Mouse (Mus musculus) ovary, adult 18-20 months (tissue): Measurements from ENCODE around the gene E130309D02Rik.

Source experiments
- DNase-seq: peaks from one replicate; pipeline ENCODE4 v3.0.0; 2022; ENCODE audit warnings: low spot score, mixed read lengths

The E130309D02Rik gene

GRCm38 (mm10) chr5:143309916-143310315 lies 5.2 kb downstream of the E130309D02Rik start:
- no peak for DNase-seq

DNA sequence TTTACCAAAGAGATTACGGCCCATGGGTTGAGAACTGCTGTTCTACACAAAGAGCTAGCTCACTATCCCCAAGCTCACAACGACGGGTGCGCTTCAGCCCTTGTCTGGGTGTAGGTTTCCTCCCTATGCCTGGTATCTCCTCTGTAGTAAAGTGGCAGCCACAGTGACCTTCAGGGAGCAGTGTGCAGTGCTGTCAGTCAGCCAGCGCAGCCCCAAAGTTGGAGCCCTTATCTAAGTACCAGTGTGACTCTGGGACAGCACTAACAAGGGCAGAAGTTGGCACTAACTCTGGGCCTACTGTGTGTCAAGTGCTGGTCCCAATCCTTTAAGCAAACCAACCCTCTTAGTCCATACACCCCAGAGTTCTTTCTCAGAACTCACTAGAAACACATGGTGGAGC lies 6.3 kb downstream of the E130309D02Rik start:
- no peak for DNase-seq

DNA sequence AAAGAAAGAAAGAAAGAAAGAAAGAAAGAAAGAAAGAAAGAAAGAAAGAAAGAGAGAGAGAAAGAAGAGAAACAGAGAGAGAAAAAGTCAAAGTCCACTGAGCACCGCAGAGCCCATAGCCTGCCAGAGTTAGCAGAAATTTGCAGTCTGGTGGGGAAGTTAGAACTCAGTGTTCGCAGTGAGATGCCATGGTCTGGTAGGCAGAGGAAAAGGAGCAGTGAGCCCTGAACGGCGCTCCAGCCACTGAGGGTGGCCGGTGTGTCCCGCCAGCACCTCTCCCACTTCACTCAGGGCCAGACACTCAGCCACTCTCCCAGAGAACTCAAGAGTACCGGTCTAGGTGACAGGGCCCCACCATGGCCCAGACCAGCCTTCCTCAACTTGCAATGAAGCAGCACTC lies 10.9 kb downstream of the E130309D02Rik start:
- no peak for DNase-seq

DNA sequence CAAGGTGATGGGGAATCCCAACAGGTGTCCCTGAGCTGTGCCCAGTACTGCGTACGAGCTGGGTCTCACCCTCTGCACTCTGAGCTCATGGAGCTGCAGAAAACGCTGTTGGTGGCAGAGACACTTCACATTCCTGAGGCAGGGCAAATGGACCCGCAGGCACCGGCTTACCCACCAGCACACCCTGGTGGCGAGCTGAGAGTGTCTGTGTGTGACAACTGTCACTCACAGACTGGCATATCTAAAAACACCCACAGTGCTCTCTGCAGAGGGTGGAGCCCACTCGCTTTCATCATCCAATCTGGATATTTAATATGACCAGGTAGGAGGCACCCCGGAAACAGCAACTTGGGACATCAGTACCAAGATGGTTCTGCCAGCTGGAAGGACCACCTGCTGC lies 13.9 kb downstream of the E130309D02Rik start:
- DNase-seq: no peak

DNA sequence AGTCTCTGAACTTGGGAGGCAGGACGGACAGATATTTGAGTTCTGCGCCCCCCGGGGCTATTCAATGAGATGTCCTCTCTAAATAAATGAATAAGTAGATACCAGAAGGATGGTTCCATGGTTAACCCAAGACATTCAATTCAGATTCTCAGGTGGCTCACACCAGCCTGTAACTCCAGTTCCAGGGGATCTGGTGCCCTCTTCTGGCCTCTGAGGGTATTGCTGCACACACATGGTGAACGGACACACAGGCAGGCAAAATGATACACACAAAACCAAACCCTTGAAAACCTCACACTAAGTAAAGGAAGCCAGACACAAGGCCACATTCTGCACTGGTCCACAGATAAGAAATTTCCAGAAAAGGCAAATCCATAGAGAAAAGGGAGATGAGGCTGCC lies 15.5 kb downstream of the E130309D02Rik start:
- DNase-seq: no peak

DNA sequence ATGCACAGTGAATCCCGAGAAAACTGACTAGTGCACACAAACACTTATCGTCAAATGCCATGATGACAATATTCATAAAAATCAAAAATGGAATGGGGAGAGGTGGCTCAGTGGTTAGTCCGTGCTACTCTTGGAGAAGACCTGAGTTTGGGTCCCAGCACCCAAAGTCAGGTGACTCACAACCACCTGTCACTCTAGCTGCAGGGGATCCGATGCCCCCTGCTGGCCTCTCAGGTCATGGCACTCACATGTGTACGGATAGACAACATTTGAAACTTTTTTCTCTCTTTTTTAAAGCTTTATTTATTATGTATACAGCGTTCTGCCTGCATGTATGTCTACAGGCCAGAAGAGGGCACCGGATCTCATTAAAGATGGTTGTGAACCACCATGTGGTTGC lies 16.8 kb downstream of the E130309D02Rik start:
- DNase-seq: no peak

DNA sequence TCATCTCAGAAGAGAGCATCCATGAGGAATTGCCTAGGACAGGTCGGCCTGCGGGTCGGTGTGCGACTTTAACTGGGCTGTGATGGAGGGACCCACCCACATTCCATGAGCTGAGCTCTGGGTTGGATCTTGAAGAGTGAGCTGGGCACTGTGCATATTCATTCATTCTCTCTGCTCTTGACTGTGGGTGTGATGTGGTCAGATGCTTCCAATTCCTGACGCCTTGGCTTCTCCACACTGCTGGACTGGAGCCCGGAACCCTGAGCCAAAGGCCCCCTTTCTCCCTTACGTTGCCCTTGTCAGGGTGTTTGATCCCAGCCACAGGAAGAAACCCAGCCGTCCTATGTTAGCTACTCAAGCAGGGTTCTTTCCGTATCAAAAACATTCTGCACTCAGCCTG lies 17.2 kb downstream of the E130309D02Rik start:
- no peak for DNase-seq

DNA sequence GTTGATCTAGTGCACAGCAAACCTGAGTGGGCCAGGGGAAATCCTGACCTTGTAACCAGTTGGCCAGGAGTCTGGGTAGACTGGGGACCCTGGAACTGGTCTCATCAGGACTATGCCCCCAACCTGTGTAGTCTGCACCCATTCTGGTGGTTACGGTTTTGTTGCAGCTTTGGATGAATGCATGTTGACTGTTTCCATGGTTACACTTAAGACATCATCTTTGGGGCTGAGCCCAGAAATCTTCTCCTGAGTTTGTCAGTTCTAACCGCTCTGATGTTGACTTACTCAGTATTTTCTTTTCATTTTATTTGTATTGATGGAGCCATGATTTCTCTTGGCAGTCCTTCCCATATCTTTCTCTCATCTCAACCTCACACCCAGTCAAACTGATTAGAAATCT lies 19.8 kb downstream of the E130309D02Rik start:
- DNase-seq: no peak

DNA sequence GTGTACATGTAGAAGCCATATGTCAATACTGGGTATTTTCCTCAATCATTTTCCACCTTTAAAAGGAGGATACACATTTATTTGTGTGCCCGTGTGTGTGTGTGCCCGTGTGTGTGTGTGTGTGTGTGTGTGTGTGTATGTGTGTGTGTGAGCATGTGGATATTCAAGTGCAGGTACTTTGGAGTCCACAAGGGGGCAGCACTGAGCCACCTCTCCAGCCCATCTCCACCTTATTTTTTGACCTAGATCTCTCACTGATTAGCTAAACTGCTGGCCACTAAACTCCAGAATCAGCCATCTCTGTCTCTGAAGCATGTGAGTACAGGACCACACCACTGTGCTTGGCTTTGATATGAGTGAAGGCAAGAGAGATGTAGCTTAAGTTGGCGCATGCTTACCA lies 20.3 kb downstream of the E130309D02Rik start:
- no peak for DNase-seq

- no peak for DNase-seq
Measured at GRCm38 (mm10) chr5:143293404-143293803, 21.8 kb downstream of the E130309D02Rik start, which contains the start of gene Zfp853. Gene Zfp853, minus strand, starts transcription at chr5:143293623.

DNA sequence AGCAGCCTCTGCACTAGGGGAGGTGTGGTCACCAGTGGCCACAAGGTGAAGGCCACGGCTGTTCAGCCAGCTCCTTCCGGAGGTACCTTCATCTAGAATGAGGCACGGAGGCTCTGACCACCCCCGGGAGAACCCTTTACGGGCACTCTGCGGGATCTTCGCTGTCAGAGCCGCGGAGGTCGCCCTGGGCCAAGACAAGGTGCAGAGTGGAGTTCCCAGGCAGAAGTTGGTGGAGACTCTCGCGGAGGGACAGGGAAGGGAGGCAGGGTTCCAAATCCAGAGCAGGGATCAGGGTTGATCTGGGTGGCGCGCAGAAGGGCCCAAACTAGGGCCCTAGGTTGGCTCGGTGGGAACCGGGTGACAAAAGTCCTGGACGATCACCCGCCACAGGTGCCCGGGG lies 22.3 kb downstream of the E130309D02Rik start:
- no peak for DNase-seq

- no peak for DNase-seq
Measured at GRCm38 (mm10) chr5:143289299-143289698, 25.9 kb downstream of the E130309D02Rik start.

DNA sequence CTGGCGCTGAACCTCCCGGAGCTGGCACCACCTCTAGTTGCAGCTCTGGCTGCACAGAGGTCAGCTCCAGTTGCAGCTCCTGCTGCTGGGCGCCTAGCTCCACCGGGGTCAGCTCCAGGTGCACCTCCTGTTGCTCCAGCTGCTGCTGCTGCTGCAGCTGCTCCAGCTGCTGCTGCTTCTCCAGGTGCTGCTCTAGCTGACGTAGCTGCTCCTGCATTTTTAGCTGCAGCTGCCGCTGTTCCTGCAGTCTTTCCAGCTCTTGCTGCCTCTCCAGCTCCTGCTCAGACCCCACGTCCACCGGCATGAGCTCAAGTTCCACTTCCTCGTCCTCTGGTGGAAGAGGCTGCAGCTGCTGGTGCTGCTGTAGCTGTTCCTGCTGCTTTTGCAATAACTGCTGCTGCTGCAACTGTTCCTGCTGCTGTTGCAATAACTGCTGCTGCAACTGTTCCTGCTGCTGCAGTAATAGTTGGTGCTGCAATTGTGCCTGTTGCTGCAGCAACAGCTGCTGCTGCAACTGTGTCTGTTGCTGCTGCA lies 26.7 kb downstream of the E130309D02Rik start:
- no peak for DNase-seq

DNA sequence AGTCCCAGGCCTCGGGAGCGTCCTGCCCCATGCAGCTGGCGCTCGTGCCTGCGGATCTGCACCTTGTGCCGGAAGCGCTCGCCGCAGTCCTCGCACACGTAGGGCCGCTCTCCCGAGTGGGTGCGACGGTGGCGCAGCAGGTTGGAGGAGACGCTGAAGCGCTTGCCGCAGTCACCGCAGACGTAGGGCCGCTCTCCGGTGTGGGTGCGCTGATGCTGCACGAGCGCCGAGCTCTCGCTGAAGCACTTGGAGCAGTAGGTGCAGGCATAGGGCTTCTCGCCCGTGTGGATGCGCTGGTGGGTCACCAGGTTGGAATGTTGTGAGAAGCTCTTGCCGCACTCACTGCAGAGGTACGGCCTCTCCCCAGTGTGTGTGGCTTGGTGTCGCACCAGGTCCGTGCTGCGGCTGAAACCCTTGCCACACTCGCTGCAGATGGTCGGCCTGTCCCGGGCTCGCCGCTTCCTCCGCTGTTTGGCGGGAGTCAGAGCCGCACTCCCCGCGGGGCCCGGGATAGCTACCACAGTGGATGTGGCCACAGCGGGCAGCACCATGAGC lies 27.3 kb downstream of the E130309D02Rik start:
- DNase-seq: no peak

GRCm38 (mm10) chr5:143284762-143285161 lies 30.4 kb downstream of the E130309D02Rik start:
- DNase-seq: no peak

DNA sequence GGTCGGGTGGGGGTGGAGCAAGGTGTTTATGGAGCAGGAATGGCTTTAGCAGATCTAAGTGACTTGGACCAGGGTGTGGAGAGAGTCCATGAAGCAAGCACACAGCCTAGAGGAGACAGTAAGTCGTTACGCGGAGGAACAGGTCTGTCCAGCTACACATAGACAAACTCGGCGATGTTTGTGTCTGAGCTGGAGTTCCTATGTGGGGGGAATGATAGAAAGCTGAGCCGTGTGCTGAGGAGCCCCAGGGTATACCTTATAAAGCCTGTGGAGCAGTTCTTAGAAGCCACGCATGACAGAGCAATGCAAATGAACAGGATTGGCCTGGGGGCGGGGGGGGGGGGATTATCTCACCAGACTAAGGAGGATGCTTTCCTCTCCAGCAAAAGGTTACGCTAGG lies 35.9 kb downstream of the E130309D02Rik start:
- no peak for DNase-seq

GRCm38 (mm10) chr5:143275761-143276160 lies 39.4 kb downstream of the E130309D02Rik start:
- DNase-seq: no peak

DNA sequence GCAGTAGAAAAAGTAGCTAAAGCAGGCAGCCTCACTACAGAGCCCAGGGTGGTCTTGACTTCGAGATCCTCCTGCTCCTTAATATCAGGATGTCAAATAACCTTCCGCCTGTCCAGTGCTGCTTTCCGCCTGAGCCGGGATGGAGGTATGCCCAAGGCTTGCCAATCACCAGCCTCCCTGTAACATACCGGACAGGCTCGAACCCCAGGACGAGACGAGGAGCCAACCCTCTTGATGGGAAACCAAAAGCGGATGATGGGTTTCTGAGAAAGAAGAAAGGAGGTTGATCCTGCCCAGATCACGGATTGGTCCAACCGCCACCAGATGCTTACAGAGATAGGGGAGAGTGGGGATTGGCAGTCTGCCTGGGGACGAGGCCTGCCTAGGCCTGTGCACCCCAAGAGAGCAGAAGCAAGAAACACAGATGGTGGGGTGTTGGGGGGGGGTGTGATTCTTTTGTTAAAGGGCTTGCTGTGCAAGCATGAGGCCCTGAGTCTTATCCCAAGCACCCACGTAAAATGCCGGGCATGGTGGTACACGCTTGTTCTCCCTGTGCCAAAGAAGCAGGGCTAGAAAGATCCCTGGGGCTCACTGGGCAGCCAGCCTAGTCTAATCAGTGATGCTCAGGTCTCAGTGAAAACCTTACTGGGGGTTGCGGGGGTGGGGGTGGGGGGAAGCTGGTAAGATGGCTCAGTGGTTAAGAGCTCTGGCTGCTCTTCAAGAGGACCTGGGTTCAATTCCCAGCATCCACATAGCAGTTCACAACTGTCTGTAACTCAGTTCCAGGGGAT lies 42.4 kb downstream of the E130309D02Rik start:
- DNase-seq: no peak

- no peak for DNase-seq
Measured at GRCm38 (mm10) chr5:143272108-143272507, 43.1 kb downstream of the E130309D02Rik start.

GRCm38 (mm10) chr5:143271642-143272041 lies 43.5 kb downstream of the E130309D02Rik start:
- DNase-seq: no peak

DNA sequence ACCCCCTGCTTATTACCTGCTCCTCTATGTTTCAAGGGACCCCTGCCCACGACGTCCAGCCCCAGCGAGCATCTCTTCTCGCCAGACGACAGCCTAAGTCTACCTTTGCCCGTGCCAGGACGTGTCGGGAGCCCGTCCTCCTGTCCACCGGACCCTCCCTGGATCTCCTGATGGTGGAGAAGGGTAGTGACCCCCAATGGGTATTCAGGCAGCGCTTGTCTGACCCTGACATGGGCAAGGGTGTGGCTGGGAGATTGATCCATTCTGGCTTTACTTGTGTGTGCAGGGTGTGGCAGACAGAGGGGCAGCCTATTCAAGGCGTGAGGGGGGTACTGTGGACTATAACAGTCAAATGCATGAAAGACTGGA lies 45.0 kb downstream of the E130309D02Rik start:
- no peak for DNase-seq

DNA sequence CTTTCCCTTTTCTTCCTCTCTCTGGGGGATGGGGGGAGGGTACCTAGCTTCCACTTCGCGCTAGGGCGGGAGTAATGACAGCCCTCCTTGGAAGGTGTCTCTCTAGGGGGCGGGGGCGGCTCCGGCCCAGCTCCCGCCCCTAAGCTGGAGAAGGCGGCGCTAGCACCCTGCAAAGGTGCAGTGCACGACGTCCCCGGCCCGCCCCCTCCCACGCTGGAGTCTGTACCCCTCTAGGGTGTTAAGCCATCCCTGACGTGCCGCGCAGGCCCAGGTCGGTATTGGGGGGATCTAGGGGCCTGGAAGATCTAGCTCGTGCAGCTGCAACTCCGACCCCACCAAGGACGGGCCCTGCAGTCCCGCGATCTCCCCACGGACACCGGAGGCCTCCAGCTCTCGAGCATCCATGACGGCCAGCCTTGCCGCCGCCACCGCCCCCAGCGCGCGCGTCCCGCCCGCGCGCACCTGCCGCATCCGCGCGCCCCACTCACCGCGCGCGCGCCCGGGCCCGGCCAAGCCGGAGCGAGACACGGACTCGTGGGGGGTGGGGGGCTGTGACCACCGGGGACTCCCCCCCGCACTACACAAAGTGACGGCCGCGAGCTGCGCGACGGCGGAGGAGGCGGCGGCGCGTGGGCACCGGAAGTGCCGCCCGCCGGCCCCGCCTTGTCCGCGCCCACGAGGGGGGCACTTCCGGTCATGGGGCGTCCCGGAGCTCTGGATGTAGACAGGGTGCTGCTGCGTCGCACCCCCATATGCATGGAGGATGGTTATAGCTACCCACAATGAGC lies 45.6 kb downstream of the E130309D02Rik start, which contains the start of gene Zfp316:
Gene Zfp316 (minus strand): TSS at position 660 of the 788 bp plus-strand sequence.
- peak; percentile 50 for DNase-seq

DNA sequence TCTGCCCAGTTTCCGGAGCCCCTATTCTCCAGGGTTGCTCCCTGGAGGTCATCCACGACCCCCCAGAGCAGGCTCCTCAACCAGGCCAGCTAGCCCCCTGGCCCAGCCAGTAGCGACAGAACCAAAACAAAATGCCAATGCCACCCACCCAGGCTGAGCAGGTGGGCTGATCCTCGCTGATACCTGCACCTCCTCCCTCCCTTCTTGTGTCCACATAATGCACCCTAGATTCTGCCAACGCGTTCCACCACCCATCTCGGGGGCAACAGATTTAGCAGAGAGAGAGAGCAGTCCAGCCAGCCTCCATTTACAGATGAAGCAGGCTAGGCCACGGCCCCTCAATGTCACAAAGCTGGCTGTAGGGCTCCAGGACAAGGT lies 46.2 kb downstream of the E130309D02Rik start:
- DNase-seq: no peak
